Mouse (Mus musculus) kidney, adult 8-10 months (tissue): ENCODE results near the gene Csgalnact2.
A peak's percentile ranks its signal among the peaks of the same experiment; 100 is the strongest.

Experiments
- DNase-seq, 2 experiments: peaks; one replicate each; pipeline ENCODE4 v3.0.0; 2022

Gene Csgalnact2

DNA sequence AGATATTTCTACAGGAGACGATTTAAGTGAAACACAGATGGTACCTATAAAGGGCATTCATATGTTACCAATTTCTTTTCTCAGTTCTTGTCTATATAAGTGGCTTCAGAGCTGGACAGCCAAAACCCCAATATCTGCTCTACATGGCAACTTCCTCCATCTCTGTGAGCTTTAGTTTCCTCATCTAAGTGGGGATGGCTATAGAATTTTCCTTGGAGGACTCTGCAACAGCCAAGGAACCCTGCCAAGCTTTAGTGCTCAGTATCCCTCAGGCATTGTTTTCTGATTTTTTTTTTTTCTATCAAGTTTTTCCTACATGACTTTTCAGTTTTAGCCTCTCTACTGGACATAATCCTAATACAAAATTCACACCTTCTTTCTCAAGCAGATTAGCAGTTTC lies 4.5 kb downstream of the Csgalnact2 start:
- DNase-seq, result no peak

DNA sequence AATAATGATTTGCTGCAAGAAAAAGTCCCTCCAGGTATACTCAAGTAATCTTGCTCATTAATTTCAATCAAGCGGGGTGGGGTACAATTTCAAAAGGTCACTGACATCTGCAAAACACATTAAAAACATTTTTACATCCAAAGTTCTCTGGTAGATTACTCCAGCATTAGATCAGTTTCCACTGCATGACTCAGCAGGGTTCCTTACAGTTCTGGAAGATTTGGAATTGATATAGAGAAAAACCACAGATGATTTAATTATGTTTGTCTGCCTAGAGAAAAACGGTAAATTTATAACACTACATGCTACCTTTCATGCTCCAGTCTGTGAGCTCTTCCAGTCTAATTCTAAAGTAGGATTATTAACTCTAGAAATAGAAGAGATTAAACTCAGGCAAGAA lies 8.9 kb downstream of the Csgalnact2 start:
- no peak for DNase-seq

DNA sequence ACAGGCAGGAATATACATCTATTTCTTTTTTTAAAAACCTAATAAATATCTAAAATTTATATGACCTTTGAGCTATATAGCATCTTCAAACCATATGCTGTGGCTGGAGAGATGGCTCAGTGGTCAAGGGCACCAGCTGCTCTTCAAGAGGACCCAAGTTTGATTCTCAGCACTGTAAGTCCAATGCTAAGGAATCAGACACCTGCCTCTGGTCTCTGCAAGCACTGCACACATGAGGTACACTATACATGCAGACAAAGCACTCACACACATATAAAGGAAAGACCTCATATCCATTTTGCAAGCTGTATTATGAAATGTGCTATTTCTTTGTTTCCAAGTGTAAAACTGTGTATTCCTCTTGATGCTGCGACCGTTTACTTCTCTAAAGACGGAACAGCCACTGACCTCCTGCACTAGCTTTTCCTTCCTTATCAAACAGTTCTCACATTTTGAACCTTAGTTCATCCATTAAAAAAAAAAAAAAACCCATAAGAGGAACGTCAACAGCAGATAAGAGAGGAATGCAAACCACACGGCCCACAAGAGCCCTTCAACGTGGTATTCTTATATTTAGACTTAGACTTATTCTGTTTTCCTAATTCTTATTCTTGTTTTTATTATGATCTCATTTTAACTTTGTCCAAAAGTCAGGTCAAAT lies 11.0 kb downstream of the Csgalnact2 start:
- DNase-seq, result no peak

DNA sequence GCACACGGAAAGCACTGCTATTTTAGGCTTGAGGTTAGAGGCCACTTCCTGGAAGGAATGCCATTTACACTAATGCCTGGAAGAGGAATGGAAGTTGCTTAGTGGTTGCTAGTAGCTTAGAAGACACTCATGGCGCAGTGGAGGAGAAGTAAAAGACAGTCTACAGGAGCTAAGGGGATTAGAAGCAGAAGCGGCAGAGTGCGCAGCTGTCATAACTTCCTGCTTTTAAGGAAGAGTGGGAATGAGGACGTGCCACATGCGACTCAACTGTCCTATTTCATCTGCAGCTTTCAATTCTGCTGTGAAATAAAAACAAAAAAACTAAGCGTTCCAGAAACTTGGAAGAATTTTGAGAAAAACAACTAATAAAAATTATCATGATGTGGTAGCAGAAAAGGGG lies 11.7 kb downstream of the Csgalnact2 start:
- DNase-seq, result no peak

DNA sequence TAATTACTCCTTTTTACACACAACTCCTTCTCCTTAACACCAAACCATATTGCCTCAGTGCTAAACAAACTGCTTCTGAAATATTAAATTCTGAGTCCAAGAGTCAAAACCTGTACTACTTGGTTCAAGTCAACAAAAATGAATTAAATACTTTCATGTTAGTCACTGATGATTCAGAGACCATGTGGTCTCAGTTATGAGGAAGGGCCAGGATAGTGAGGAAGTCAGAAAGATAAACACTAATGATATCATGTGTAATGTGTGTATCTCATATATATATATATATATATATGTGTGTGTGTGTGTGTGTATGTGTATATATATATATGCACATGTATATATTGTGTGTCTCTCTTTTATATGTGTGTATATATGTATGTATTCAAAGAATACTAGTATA lies 12.4 kb downstream of the Csgalnact2 start:
- DNase-seq, result no peak

DNA sequence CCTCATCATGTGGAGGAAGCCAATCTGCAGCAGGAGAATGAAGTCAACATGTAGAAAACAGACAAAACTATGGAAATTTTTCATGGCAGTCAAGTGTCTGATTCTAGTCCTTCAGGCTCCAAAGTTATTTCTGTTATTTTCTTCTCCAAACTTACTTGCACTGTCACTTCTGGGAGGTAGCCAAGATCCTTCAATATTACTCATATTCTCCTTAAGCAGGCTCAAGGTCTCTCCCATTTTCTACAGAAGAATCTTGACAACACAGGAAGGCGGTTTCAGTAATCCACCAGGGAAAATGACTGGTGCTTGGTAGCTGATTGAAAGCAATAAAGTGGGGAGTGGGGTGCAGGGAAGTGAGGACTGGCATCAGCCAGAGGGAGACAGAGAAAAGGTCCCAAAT lies 16.2 kb downstream of the Csgalnact2 start:
- no peak for DNase-seq

DNA sequence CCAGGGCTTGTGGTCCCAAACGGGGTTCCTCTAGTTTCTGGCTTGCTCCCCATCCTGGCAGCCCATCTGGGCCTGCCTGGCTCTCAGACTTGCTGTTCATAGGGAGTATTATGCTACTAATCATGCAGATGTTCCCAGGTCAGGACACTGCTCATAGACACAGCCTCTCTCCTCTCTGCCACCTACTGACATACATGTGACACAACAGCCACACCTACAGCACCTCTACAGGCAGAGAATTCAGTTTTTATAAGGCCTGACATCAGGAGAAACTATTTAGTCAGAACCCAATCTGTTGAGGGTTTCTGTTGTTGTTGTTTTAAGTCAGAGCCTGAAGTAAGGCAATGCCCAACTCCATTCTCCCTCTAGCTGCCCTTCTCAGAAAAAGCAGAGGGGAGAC lies 27.1 kb downstream of the Csgalnact2 start:
- DNase-seq, result no peak

DNA sequence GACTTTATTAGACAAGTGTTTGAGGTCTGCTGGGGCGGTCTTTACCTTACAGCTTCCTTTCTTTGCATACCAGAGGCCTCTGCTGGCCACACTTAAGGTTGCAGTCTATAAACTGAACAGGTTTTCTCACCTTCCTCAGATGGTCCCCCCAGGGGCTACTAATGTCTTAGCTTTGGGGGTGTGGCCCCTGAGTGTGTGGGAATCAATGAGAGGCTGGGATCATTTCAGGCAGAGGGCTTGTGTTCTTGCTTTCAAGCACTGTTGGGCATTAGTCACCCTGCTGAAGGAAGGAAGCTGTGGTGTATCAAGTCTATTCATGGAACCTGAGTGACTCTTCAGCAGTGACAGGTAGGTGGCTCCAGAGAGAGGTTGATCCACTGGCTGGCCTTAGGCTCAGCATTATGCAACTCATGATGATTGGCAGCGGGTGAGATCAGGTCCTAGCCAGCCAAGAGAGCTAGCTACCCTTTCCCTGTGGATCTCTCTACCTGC lies 39.6 kb downstream of the Csgalnact2 start:
- peak in 1 of 2 experiments; percentile 3 for DNase-seq

DNA sequence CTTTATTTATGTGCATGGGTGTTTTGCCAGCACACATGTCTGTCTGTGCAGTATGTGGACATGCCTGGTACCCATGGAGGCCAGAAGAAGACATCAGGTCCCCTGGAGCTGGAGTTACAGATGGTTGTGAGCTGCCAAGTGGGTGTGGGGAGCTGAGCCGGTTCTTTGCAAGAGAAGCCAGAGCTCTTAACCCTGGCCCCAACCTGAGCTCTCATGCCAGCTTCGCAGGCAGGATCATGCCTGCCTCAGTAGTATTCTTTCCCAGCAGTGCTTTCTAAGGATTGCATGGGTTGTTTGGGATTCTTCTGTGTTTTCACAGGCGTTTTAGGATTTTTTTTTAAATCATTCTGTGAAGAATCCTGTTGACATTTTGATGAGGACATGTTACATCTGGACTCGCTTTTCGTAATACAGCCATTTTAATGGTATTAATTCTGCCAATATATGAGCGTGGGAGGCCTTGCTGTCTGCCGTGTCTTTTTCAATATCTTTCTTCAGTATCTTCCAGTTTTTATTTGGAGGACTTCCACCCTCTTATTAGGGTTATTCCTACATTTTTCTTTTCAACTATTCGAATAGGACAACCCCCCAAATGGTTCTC lies 41.1 kb downstream of the Csgalnact2 start:
- no peak for DNase-seq

DNA sequence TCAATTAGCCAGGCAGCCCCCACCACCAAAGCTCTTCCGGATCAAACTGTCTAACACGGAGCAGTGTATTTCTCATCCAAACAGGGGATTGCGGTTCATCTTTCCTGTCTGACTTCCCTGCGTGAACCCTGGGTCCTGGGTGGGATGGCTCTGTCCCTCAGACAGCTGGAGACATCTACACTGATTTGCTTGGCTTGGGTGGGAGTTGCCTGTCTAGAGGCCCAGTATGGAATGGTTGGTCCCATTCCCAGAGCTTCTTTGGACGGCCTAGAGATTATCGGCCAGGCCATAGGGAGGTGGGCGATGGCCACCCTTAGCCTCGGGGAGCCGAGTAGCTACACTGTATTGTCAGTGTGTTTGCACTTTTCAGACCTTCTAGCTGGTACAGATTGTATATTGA lies 48.1 kb downstream of the Csgalnact2 start:
- DNase-seq, result no peak

DNA sequence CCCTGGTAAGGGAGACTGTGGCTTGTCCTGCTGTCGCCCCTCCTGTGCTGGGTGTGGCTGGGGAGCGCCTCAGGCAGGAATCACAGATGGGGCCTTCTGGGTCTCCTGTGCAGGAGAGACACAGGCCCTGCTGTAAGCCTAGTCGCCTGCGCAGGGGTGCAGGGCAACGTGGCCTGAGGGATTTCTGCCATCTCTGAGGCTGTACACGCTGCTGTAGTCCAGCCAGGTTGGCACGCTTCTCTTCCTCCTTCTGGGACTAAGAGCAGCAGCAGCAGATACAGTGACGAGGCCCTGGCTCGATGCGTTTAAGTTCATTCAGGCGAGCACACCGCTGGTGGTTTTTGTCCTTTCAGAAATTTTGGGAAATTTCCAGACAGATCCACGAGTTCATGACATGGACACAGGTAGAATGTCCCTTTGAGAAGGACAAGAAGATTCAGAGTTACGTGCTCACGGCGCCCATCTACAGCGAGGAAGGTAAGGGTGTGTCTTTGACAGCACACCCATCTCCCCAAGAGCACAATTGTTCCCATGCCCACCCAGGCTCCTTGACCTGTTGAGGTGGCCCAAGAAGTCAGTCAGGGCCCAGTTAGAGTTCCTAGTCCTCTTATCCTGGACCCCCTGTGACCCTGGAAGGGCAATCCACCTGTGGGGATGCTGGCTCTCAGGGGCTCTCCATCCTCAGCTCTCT lies 50.0 kb downstream of the Csgalnact2 start:
- no peak for DNase-seq

DNA sequence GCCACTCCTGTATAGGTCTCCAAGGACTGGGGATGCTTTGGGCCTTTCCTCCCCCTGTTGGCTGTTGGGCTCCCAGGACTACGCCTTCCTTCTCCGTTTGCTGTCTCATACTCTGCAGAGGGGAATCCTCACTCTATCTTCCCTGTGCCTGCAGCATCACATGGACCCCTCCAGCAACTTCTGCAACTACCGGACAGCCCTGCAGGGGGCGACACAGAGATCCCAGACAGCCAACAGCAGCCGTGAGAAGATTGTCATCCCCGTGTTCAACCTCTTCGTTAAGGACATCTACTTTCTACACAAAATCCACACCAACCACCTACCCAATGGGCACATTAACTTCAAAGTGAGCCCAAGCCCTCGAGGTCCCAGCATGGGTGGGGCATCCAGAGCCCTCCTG lies 51.0 kb downstream of the Csgalnact2 start:
- no peak for DNase-seq

DNA sequence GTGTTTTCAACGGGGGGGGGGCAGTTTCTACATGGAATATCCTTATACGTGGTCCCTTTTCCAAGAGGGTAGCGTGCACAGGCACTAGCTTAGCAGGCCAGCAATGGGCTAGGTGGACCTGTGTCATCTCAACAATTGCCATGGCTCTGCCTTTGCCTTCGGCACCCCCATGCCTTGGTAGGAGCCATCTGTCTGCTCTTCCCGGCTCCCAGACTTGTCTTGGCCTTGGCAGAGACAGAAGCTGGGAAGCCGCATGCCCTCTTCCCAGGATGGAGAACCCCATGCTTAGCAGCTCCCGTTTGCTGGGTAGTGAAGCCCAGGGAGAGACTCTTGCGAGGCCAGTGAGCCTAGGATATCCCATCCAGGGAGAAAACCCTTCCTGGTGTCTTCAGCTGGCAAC lies 54.3 kb downstream of the Csgalnact2 start:
- DNase-seq, result no peak

DNA sequence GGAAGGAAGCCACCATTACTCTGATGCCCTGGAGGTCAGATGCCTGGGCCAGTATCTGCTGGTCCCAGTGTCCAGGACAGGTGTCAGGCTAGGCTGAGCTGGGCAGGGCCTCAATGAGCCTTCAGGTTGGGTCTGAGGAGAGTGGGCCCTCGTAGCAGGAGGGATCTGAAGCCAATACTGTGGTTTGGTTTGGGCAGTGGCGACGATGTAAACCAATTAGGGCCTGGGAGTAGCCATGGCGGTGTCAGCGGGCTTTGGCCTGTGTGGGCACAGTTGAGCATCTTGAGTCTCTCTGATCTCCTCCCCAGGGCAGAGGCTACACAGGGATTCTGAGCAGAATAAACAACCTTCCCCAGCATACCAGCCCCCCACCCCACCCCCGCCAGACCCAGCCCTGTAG lies 55.3 kb downstream of the Csgalnact2 start:
- DNase-seq, result no peak

DNA sequence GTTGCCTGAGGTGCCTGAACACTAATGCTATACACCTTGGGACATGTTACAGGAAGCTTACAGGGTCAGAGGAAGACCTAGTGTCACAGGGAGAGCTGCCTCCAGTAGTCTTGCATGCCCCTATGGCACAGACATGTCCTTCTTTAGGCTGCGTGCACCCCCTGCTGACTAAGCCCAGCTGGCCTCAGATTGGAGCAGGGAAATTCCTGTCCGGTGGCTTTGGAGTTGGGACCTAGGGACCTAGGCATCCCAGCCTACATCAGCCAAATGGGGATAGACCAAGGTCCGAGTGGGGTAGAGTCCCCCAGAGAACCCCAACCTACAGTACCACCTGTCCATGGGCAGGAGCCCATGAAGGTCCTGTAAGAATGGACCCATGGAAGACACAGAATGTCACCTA lies 56.6 kb downstream of the Csgalnact2 start:
- no peak for DNase-seq

DNA sequence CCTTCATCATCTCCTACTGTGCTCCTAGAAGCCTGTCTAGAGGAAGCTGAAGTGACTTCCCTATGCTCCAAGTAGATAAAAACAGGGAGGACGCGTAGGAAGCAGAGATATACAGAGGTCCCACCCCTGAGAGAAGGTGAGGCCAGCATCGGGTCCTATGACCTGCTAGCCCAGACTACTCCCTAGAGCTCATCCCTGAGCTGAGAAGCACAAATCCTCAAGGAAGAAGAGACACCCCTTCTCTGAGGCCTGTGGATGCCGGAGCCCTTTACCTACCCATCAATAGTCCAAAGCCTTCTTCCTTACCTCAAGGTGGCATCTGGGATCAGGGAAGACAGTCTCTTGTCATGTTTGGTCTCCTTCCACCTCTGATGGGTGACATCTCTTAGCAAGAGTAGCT lies 58.2 kb downstream of the Csgalnact2 start:
- no peak for DNase-seq

DNA sequence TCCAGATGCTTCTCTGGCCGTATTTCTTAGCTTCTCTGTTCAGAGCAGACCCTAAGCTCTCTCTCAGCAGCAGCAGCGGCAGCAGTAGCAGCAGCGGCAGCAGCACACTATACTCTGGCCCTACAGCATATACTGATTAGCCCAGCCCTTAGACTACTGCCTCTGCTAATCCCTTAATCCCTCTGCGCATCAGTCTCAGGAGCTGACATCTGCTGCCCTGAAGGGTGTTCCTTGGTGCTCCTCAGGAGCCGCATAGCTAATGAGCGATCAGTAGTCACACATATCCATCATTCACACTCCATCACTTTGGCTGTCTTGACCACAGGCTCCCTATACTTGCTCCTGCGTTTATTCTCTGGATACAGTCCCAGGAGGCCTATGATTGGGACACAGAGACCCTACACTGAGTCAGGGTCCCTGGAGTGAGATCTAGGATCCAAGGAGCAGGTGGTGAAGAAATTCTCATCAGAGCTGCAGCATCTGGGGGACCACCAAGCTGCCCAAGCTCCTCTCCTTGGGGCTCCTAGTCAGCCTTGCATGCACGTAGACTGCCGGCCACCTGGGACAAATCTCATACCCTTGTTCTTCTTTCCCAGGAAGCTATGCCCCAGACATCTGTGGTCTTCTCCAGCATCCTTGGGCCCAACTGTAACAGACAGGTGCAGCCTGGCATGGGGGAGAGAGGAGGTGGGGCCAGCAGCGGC lies 59.0 kb downstream of the Csgalnact2 start:
- no peak for DNase-seq

DNA sequence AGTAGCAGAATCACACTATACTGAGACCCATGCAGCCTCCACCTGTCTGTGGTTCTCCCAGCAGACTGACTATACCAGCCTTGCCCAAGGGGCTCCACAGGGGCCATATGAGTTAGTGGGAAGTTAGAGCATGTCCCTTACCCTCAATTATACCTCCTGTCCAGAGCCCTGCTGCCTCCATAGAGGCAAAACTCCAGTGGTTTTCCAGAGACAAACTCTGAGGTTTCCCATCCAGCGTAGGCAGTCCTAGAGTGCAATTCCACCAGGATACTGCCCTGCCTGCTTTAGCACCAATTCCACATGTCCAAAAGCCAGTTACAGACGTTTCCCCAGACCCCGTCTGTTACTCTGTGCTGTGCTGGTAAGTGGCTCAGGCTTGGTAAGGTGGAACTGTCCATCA lies 59.6 kb downstream of the Csgalnact2 start:
- DNase-seq, result no peak

DNA sequence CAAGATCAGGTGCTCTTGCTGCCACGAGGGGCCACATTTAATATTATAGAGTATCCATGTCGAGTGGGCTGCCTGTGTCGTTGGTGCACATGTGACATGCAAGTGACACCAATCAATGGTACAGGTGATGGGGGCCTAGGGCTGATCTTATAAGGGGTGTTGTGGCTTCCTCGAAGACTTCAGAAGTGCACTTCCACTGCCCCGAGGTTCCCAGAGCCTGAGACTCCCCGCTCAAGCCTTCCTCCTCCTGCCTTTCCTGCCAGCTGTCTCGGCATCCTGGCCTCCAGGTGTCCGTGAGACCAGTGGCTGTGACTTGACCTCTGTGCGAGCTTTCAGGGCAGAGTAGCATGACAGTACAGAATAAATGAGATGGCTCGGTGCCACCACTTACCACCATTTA lies 60.2 kb downstream of the Csgalnact2 start:
- no peak for DNase-seq

DNA sequence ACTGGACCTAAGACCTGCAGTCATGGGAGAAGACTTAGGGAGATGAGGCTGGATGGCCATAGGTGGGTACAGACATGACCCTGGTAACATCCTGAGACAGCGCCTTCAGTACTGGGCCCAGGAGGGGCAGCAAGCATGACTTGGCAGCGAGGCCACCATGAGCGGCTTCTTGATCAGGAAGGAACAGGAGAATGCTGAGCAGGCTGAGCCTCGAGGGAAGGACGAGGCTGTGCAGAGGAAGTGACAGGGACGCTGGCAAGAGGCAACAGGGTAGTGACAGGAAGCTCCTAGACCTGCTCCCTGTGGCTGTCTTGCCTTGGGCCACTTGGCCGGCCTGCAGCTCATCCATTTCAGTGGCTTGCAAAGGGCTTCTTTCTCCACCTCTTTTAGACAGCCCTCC lies 61.5 kb downstream of the Csgalnact2 start:
- DNase-seq, result no peak

DNA sequence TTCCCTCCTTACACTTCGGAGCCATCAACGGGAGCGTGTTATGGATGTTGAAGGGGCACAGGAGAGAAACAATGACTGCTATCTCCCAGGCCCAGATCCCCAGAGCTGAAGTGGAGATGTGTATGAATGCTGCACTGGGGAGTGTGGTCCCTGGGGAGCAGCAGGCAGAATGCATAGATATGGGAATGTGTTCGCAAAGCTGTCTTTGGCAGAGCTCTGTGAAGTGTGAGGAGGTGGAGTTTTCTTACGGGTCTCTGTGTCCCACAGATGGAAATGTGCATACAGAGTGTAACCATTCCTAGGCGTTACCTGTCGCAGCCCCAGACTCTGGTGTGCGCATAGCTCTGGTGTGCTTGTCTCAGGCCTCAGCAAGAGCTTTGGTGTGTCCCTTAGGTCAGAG lies 62.2 kb downstream of the Csgalnact2 start:
- DNase-seq, result no peak

DNA sequence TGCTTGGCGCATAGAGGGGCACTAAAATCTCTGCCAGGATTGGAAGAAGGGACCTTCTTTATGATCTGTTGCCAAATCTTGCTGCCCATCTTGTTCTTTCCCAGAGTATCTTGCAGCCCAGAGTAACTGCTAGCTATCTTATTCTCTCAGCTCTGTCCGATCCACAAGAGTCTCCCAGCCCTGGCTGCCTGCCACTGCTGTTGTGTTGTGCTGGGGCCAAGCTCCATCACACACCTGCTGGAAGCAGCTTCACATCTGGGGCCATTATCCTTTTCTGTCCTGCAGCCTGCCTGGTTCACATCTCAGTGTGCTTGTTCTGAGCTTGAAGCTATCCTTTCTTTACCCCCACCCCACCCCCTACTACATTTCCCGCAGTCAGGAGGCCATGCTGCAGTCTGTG lies 62.7 kb downstream of the Csgalnact2 start:
- DNase-seq, result no peak

DNA sequence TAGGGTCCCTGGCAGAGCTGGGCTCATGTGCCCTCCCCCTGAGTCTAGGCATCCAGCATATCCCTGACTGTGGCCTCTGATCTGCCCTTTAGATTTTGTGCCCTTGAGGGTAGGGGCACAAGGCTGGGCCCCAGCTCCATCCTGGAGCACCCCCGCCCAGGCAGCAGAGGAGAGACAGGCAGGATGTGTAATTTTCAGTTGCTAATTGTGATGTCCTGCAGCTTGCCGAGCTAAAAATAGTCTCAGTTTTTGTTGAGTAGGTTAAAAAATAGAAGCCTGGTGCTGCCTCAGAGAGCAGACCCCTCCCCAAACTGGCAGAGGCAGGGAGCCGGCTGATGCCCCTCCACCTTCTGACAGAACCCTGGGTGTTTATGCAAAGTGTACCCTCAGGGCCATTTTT lies 64.8 kb downstream of the Csgalnact2 start:
- no peak for DNase-seq

DNA sequence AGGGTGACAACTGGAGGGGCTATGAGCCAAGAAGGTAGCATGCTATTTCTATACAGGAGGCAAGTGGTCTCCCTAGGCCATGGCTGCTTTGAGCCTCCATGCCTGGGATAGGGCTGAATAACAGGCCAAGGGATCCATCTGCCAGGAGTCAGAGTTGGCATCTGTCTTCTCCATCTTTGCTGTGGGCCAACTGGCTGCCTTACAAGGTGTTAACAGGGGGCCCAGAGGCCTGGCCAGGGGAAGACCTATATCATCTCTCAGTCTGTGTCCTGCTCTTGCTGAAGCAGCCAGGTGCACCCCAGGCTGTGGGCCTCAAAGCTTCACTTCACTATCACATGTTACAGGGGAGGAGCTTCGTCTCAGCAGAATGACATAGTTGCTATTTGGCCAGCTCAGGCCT lies 66.8 kb downstream of the Csgalnact2 start:
- DNase-seq, result no peak
